ENCODE assay signal across 18 mouse cellular contexts in genomic region chr6:72155649-72156048, GRCm38 (mm10).
"Had no signal": no experiment of that assay in that cellular context is flagged by ENCODE, and none has a peak within 500 bp of the region (broad histone marks: within the 10 kb centered on the region; RNA-seq: fewer than 3 reads in every experiment).

No protein-coding gene starts in this region.

- H3K9me3 ChIP-seq: intestine, embryonic 15.5 days; kidney, embryonic 15.5 days; limb, embryonic 10.5 days; midbrain, embryonic 10.5 days; neural tube, embryonic 15.5 days; stomach, embryonic 15.5 days had no signal

- ATAC-seq: intestine, embryonic 15.5 days; lung, postnatal 0 days had no signal

- H3K27me3 ChIP-seq: intestine, embryonic 15.5 days; kidney, embryonic 15.5 days; neural tube, embryonic 15.5 days; stomach, embryonic 15.5 days had no signal

- H3K4me3 ChIP-seq: intestine, embryonic 15.5 days; kidney, embryonic 15.5 days; left cerebral cortex, adult 2 months; limb, embryonic 10.5 days; midbrain, embryonic 10.5 days; myocyte; neural tube, embryonic 15.5 days; stomach, embryonic 15.5 days had no signal

- H3K4me2 ChIP-seq: intestine, embryonic 15.5 days; kidney, embryonic 15.5 days; neural tube, embryonic 15.5 days; stomach, embryonic 15.5 days had no signal

- H3K9ac ChIP-seq: intestine, embryonic 15.5 days; kidney, embryonic 15.5 days; liver, embryonic 14.5 days; neural tube, embryonic 15.5 days; stomach, embryonic 15.5 days had no signal

- H3K36me3 ChIP-seq: intestine, embryonic 15.5 days; stomach, embryonic 15.5 days had no signal

- DNase-seq: kidney, adult 18-20 months; kidney, postnatal 14 days; lung, adult 2 months; lung, postnatal 36 days; retina, postnatal 1 day; right cerebral cortex, postnatal 4 days; thymus, adult 2 months; thymus, postnatal 25 days had no signal

- H3K4me1 ChIP-seq: intestine, embryonic 15.5 days; kidney, embryonic 15.5 days; limb, embryonic 10.5 days; midbrain, embryonic 10.5 days; neural tube, embryonic 15.5 days; stomach, embryonic 15.5 days had no signal

- H3K27ac ChIP-seq: intestine, embryonic 15.5 days; kidney, embryonic 15.5 days; left cerebral cortex, adult 2 months; liver, embryonic 14.5 days; neural tube, embryonic 15.5 days; stomach, embryonic 15.5 days had no signal
